Mouse (Mus musculus) lung, adult 18-20 months (tissue): ENCODE measurements around the gene Cyp2c65.
"Not testable (repeated sequence)": the region's sequence is repeated elsewhere in the genome, so short reads cannot be mapped to it uniquely, and the experiment has no call there.

Experiments used
- DNase-seq, 2 experiments: peaks; one replicate each; pipeline ENCODE4 v3.0.0; 2022; ENCODE audit warnings: mixed read lengths in 2 of 2

Gene Cyp2c65

GRCm38 (mm10) chr19:39060719-39061118 lies at the start of gene Cyp2c65:
TSS of gene Cyp2c65 (plus strand) at chr19:39061015.
- DNase-seq, result no peak

DNA sequence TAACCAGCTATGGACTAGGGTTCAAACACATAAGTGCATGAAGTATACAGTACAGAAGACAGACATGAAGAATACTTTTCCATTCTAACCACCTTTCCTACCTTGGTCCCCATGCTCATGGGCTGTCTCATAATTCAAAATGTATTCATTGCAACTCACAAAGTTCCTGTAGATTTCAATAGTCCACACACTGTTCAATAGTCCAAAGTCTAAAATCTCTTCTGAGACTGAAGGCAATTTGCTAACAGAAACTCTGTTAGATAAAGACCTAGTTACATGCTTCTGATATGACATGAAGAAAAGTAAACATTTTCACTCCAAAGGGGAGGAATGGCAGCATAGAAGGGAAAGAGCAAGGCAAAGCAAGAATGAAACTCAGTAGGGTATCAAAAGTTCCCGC lies 2.9 kb upstream of the Cyp2c65 start:
- DNase-seq, result no peak

GRCm38 (mm10) chr19:39098779-39099178 lies 38.0 kb downstream of the Cyp2c65 start:
- not testable (repeated sequence) for DNase-seq

DNA sequence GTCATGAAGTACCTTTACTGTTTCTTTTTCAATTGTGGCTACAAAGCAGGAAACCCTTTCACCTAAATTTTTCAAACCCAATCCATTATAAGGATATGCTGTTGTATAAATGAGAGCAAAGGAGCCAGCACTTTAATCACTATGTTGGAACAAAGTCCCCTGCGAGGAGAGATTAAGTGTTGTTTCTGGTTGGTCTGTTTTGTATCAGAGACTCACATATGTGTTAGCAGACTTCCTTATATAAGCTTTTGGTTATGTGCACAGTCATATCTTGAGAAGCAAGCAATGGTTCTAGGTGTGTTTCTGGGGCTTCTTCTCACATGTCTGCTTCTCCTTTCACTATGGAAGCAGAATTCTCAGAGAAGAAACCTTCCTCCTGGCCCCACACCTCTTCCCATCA lies 52.8 kb downstream of the Cyp2c65 start, which contains the start of gene Cyp2c66:
Gene Cyp2c66 (plus strand): TSS at position 255 of the 400 bp plus-strand sequence.
- DNase-seq, result no peak
